Mouse (Mus musculus) ES-Bruce4 (cell line): ENCODE data around the gene Zglp1. TPM values are rescaled to one million over a fixed set of nuclear protein-coding genes. Genes with fewer than 3 reads are reported as not detected.

Experiments
- H3K27ac ChIP-seq: 2 replicates; pipeline ENCODE4 v1.5.1; 2012; ENCODE audit warnings: low read length, inconsistent platforms; ENCODE audit not compliant: insufficient read depth
- H3K27me3 ChIP-seq: 2 replicates; pipeline ENCODE4 v1.6.1; 2012; ENCODE audit warnings: mild to moderate bottlenecking, low read length, inconsistent platforms; ENCODE audit not compliant: control insufficient read depth, poor library complexity, insufficient read depth, severe bottlenecking
- H3K36me3 ChIP-seq: 2 replicates; pipeline ENCODE4 v1.6.1; 2012; ENCODE audit warnings: inconsistent platforms, mild to moderate bottlenecking, low read length, moderate library complexity; ENCODE audit not compliant: control insufficient read depth, poor library complexity, insufficient read depth, severe bottlenecking
- H3K4me1 ChIP-seq: one replicate; pipeline ENCODE4 v1.8.1; 2011; ENCODE audit warnings: low read length; ENCODE audit not compliant: control insufficient read depth, insufficient read depth
- H3K4me3 ChIP-seq: 2 replicates; pipeline ENCODE4 v1.5.1; 2011; ENCODE audit warnings: low read depth, mild to moderate bottlenecking, low read length
- H3K9ac ChIP-seq: 2 replicates; pipeline ENCODE4 v1.6.1; 2012; ENCODE audit warnings: low read depth, mild to moderate bottlenecking, inconsistent platforms; ENCODE audit not compliant: poor library complexity, severe bottlenecking
- H3K9me3 ChIP-seq: replicated peaks from 2 replicates; pipeline ENCODE4 v1.6.1; 2012; ENCODE audit warnings: mild to moderate bottlenecking, low read length, inconsistent platforms; ENCODE audit not compliant: control insufficient read depth, poor library complexity, insufficient read depth, severe bottlenecking
- CTCF ChIP-seq: IDR thresholded peaks from one replicate; pipeline ENCODE4 v1.8.1; 2011; ENCODE audit warnings: low read depth, low read length
- EP300 ChIP-seq: IDR thresholded peaks from 2 replicates; pipeline ENCODE4 v1.6.1; 2011; ENCODE audit warnings: low read depth, low read length; ENCODE audit not compliant: insufficient read depth
- POLR2A ChIP-seq: IDR thresholded peaks from one replicate; pipeline ENCODE4 v1.8.1; 2011; ENCODE audit warnings: low read length; ENCODE audit not compliant: insufficient read depth
- polyA plus RNA-seq: library from polyadenylated mRNA; stranded (reverse); fragments of >200 nt; gene quantifications from 2 replicates; pipeline ENCODE4 v1.2.4, GENCODE M21; 2011; ENCODE audit warnings: low read depth; ENCODE audit not compliant: missing spikeins, insufficient read depth, insufficient read length

Gene Zglp1
- polyA plus RNA-seq, 1 experiment: not detected

GRCm38 (mm10) chr9:21030781-21031250 lies 36.1 kb downstream of the Zglp1 start:
- H3K36me3 ChIP-seq: peaks cover 1% of the 10 kb centered on the region; the same call in 1 of the 2 replicates
- H3K9me3 ChIP-seq: no peaks in the 10 kb centered on the region
- peak overlapping the region; percentile 73 for H3K4me3 ChIP-seq
- H3K4me1 ChIP-seq: peaks cover 9% of the 10 kb centered on the region
- H3K27me3 ChIP-seq: no peaks in the 10 kb centered on the region; the same call in 1 of the 2 replicates
- no peak overlapping the region for H3K27ac ChIP-seq
- peak overlapping the region; percentile 13; the same call in 1 of the 2 replicates for H3K9ac ChIP-seq
- no peak for TF ChIP-seq POLR2A
- peak; percentile 34 for TF ChIP-seq CTCF

GRCm38 (mm10) chr9:21030055-21030600 lies 36.8 kb downstream of the Zglp1 start:
- no peak for TF ChIP-seq CTCF
- no peak for TF ChIP-seq EP300
- TF ChIP-seq POLR2A: no peak
- no peaks in the 10 kb centered on the region; the same call in 1 of the 2 replicates for H3K27me3 ChIP-seq
- peaks cover 9% of the 10 kb centered on the region for H3K4me1 ChIP-seq
- H3K9me3 ChIP-seq: no peaks in the 10 kb centered on the region
- no peak overlapping the region for H3K27ac ChIP-seq
- peaks cover 3% of the 10 kb centered on the region; the same call in 1 of the 2 replicates for H3K36me3 ChIP-seq
- peak overlapping the region; percentile 44 for H3K4me3 ChIP-seq
- H3K9ac ChIP-seq: peak overlapping the region; percentile 23

- H3K9me3 ChIP-seq: no peaks in the 10 kb centered on the region
- H3K9ac ChIP-seq: peak within 1 kb of the TSS; percentile 23
- TF ChIP-seq CTCF: peak; percentile 85
- TF ChIP-seq EP300: 0 out of 2 replicates have a peak, but pooled peaks have one; percentile 38
- TF ChIP-seq POLR2A: no peak
- H3K36me3 ChIP-seq: peaks cover 3% of the 10 kb centered on the region; the same call in 1 of the 2 replicates
- peak within 1 kb of the TSS; percentile 53 for H3K4me3 ChIP-seq
- H3K4me1 ChIP-seq: peaks cover 9% of the 10 kb centered on the region
- H3K27me3 ChIP-seq: no peaks in the 10 kb centered on the region; the same call in 1 of the 2 replicates
- 0 out of 2 replicates have a peak within 1 kb of the TSS, but pooled peaks have one; percentile 10 for H3K27ac ChIP-seq
Observed at GRCm38 (mm10) chr9:21029291-21030054, 37.4 kb downstream of the Zglp1 start, which contains the start of gene Icam4. Gene Icam4 (plus strand): TSS chr9:21029373.

- peaks cover 3% of the 10 kb centered on the region; the same call in 1 of the 2 replicates for H3K36me3 ChIP-seq
- H3K27me3 ChIP-seq: no peaks in the 10 kb centered on the region; the same call in 1 of the 2 replicates
- H3K27ac ChIP-seq: 0 out of 2 replicates have a peak overlapping the region, but pooled peaks have one; percentile 10
- no peak overlapping the region for H3K4me3 ChIP-seq
- no peak for TF ChIP-seq CTCF
- no peak for TF ChIP-seq EP300
- no peak for TF ChIP-seq POLR2A
- no peak overlapping the region for H3K9ac ChIP-seq
- H3K9me3 ChIP-seq: no peaks in the 10 kb centered on the region
- H3K4me1 ChIP-seq: peaks cover 9% of the 10 kb centered on the region
Observed at GRCm38 (mm10) chr9:21028560-21029110, 38.3 kb downstream of the Zglp1 start.

GRCm38 (mm10) chr9:21027774-21028290 lies 39.1 kb downstream of the Zglp1 start:
- no peak for TF ChIP-seq POLR2A
- peak; percentile 80 for TF ChIP-seq EP300
- Histone ChIP-seq H3K4me3 (no peak overlapping the region), H3K36me3 (peaks cover 3% of the 10 kb centered on the region; the same call in 1 of the 2 replicates), H3K27me3 (no peaks in the 10 kb centered on the region; the same call in 1 of the 2 replicates), H3K9me3 (no peaks in the 10 kb centered on the region), H3K4me1 (peaks cover 9% of the 10 kb centered on the region), H3K27ac (no peak overlapping the region), H3K9ac (no peak overlapping the region)
